Mouse (Mus musculus): ENCODE results near the gene Degs2. TPM values are rescaled to one million over a fixed set of nuclear protein-coding genes. Genes with fewer than 3 reads are reported as not detected.
"Not testable (repeated sequence)": the region's sequence is repeated elsewhere in the genome, so short reads cannot be mapped to it uniquely, and the experiment has no call there.

Gene Degs2
- total and polyA plus RNA-seq, 3 experiments = 0.50 to 1.00 (median 0.55) TPM

- Histone ChIP-seq H3K4me3 (no peak overlapping the region), H3K36me3 (ENCODE audit: control insufficient read depth, insufficient read depth, low read length) (no peaks in the 10 kb centered on the region), H3K79me2 (replicated peaks; ENCODE audit: control insufficient read depth, insufficient read depth, low read length) (no peaks in the 10 kb centered on the region), H3K27ac (no peak overlapping the region), H3K4me1 (ENCODE audit: control insufficient read depth, insufficient read depth, low read length) (no peaks in the 10 kb centered on the region), H3K9ac (ENCODE audit: low read depth, low read length) (no peak overlapping the region), H3K27me3 (ENCODE audit: control insufficient read depth, insufficient read depth, low read length) (no peaks in the 10 kb centered on the region)
- intact Hi-C loops (cut with DNase I) = no loop called here
- no peak for DNase-seq
- 92% methylated on average over 4 of the region's 4 CpGs for WGBS
- TF ChIP-seq CTCF (IDR thresholded peaks at IDR 0.05) = no peak
- no peak for TF ChIP-seq POLR2A (IDR thresholded peaks at IDR 0.05; ENCODE audit: insufficient read depth, low read depth, low read length)
- no peak for TF ChIP-seq EP300 (IDR thresholded peaks at IDR 0.05; ENCODE audit: insufficient read depth, low read depth, low read length)
Observed at GRCm38 (mm10) chr12:108722464-108722863, 20.3 kb upstream of the Degs2 start.

DNA sequence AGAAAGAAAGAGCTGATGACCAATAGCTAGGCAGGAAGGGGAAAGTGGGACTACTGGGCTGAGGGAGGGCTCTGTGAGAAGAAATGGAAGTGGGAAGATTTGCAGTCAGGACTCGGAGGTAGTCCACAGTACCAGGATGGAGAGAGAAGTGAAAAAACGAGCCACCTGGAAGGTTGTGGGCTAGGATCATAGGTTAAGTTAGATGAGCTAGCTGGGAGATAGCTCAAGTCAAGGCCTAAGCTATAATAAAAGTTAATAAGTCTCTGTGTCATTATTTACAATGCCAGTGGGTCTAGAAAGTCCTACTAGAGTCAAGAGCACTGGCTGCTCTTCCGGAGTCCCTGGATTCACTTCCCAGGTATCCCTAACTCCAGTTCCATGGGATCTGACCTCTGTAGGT, 16.4 kb upstream of the Degs2 start:
- TF ChIP-seq POLR2A (IDR thresholded peaks at IDR 0.05; ENCODE audit: insufficient read depth, low read depth, low read length) = no peak
- no peak for TF ChIP-seq CTCF (IDR thresholded peaks at IDR 0.05)
- no peak for TF ChIP-seq EP300 (IDR thresholded peaks at IDR 0.05; ENCODE audit: insufficient read depth, low read depth, low read length)
- H3K36me3 ChIP-seq (ENCODE audit: control insufficient read depth, insufficient read depth, low read length) = no peaks in the 10 kb centered on the region
- intact Hi-C loops (cut with DNase I) = no loop called here
- no peaks in the 10 kb centered on the region for H3K79me2 ChIP-seq (replicated peaks; ENCODE audit: control insufficient read depth, insufficient read depth, low read length)
- no peaks in the 10 kb centered on the region for H3K27me3 ChIP-seq (ENCODE audit: control insufficient read depth, insufficient read depth, low read length)
- no peak overlapping the region for H3K9ac ChIP-seq (ENCODE audit: low read depth, low read length)
- H3K4me3 ChIP-seq = no peak overlapping the region
- 84% methylated on average over 3 of the region's 3 CpGs for WGBS
- no peak for DNase-seq
- H3K27ac ChIP-seq = no peak overlapping the region
- H3K4me1 ChIP-seq (ENCODE audit: control insufficient read depth, insufficient read depth, low read length) = no peaks in the 10 kb centered on the region

DNA sequence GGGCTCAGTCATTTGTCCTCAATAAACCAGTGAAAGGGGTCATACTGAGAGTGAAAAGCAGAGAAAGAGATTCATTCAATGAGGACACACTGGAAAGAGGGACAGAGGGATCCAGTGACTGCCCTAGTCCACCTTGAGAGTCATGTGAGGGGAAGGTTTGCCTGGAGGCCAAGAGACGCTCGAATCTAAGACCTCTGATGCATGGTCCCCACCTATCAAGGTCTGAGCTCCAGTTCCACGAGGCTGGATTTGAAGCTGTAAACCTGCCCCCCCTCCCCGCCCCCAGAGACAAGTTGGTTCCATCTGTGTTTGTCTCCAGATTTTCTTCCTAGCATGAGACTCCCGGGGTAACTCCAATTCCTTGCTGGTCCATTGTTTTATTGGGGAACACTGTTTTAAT, 13.7 kb upstream of the Degs2 start:
- H3K9ac ChIP-seq (ENCODE audit: low read depth, low read length) = no peak overlapping the region
- no peaks in the 10 kb centered on the region for H3K36me3 ChIP-seq (ENCODE audit: control insufficient read depth, insufficient read depth, low read length)
- no peak for TF ChIP-seq CTCF (IDR thresholded peaks at IDR 0.05)
- TF ChIP-seq POLR2A (IDR thresholded peaks at IDR 0.05; ENCODE audit: insufficient read depth, low read depth, low read length) = no peak
- TF ChIP-seq EP300 (IDR thresholded peaks at IDR 0.05; ENCODE audit: insufficient read depth, low read depth, low read length) = no peak
- H3K27ac ChIP-seq = no peak overlapping the region
- H3K4me1 ChIP-seq (ENCODE audit: control insufficient read depth, insufficient read depth, low read length) = no peaks in the 10 kb centered on the region
- H3K4me3 ChIP-seq = no peak overlapping the region
- no peak for DNase-seq
- H3K27me3 ChIP-seq (ENCODE audit: control insufficient read depth, insufficient read depth, low read length) = no peaks in the 10 kb centered on the region
- 81% methylated on average over 5 of the region's 5 CpGs for WGBS
- no peaks in the 10 kb centered on the region for H3K79me2 ChIP-seq (replicated peaks; ENCODE audit: control insufficient read depth, insufficient read depth, low read length)
- intact Hi-C loops (cut with DNase I) = no loop called here

- H3K4me1 ChIP-seq (ENCODE audit: control insufficient read depth, insufficient read depth, low read length); H3K36me3 ChIP-seq (ENCODE audit: control insufficient read depth, insufficient read depth, low read length); H3K9ac ChIP-seq (ENCODE audit: low read depth, low read length); H3K4me3 ChIP-seq; intact Hi-C loops (cut with DNase I); H3K79me2 ChIP-seq (replicated peaks; ENCODE audit: control insufficient read depth, insufficient read depth, low read length); H3K27me3 ChIP-seq (ENCODE audit: control insufficient read depth, insufficient read depth, low read length); DNase-seq; H3K27ac ChIP-seq: not testable (repeated sequence)
- WGBS = 90% methylated on average over 14 of the region's 14 CpGs
Observed at GRCm38 (mm10) chr12:108713972-108714371, 11.9 kb upstream of the Degs2 start.

GRCm38 (mm10) chr12:108712481-108712880, 10.4 kb upstream of the Degs2 start:
- Histone ChIP-seq H3K4me1 (ENCODE audit: control insufficient read depth, insufficient read depth, low read length) (no peaks in the 10 kb centered on the region), H3K27me3 (ENCODE audit: control insufficient read depth, insufficient read depth, low read length) (no peaks in the 10 kb centered on the region), H3K9ac (ENCODE audit: low read depth, low read length) (no peak overlapping the region), H3K27ac (no peak overlapping the region), H3K4me3 (no peak overlapping the region), H3K79me2 (replicated peaks; ENCODE audit: control insufficient read depth, insufficient read depth, low read length) (no peaks in the 10 kb centered on the region), H3K36me3 (ENCODE audit: control insufficient read depth, insufficient read depth, low read length) (no peaks in the 10 kb centered on the region)
- no peak for TF ChIP-seq POLR2A (IDR thresholded peaks at IDR 0.05; ENCODE audit: insufficient read depth, low read depth, low read length)
- no peak for TF ChIP-seq EP300 (IDR thresholded peaks at IDR 0.05; ENCODE audit: insufficient read depth, low read depth, low read length)
- TF ChIP-seq CTCF (IDR thresholded peaks at IDR 0.05) = no peak
- intact Hi-C loops (cut with DNase I) = no loop called here
- 44% methylated on average over 4 of the region's 4 CpGs for WGBS
- DNase-seq = no peak

DNA sequence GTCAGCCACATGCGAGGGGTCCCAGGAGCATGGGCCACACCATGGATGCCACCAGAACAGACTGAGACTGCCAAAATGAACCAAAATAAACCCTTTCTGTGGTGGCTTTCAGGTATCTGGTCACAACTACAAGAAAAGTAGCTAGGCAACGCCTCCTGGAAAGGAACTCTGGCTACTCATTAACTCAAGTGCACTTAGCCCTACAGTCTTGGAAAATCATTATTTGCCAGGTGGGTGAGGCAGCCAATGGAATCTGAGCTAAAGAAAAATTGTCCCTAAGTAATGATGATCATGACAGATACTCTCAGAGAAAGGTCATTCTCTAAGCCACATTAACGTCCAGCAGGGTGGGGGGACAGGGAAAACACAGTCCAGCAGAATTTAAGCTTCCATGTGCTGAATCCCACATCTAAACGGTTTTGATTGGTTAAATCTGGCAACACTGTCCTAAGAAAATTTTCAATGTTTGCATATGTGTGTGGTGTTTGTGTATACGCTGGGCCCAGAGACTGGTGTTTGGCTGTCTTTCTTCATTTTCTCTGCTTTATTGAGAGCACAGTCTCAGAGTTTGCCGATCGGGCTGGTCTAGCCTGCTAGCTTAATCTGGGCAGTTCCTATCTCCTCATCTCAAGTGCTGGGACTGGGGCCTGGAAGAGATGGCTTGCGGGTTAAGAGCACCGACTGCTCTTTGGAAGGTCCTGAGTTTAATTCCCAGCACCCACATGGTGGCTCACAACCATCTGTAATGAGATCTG, 8.9 kb upstream of the Degs2 start:
- intact Hi-C loops (cut with DNase I) = no loop called here
- Histone ChIP-seq H3K27ac (no peak overlapping the region), H3K79me2 (replicated peaks; ENCODE audit: control insufficient read depth, insufficient read depth, low read length) (no peaks in the 10 kb centered on the region), H3K4me3 (no peak overlapping the region), H3K27me3 (ENCODE audit: control insufficient read depth, insufficient read depth, low read length) (no peaks in the 10 kb centered on the region), H3K4me1 (ENCODE audit: control insufficient read depth, insufficient read depth, low read length) (no peaks in the 10 kb centered on the region), H3K36me3 (ENCODE audit: control insufficient read depth, insufficient read depth, low read length) (no peaks in the 10 kb centered on the region), H3K9ac (ENCODE audit: low read depth, low read length) (no peak overlapping the region)
- DNase-seq = peak in 1 of 2 experiments; percentile 6
- 88% methylated on average over 9 of the region's 9 CpGs for WGBS
- no peak for TF ChIP-seq POLR2A (IDR thresholded peaks at IDR 0.05; ENCODE audit: insufficient read depth, low read depth, low read length)
- TF ChIP-seq EP300 (IDR thresholded peaks at IDR 0.05; ENCODE audit: insufficient read depth, low read depth, low read length) = no peak
- no peak for TF ChIP-seq CTCF (IDR thresholded peaks at IDR 0.05)
